Mouse (Mus musculus) layer of hippocampus, adult 11-12 months (tissue): ENCODE results near the gene Pced1b.
"Not testable (repeated sequence)": the region's sequence is repeated elsewhere in the genome, so short reads cannot be mapped to it uniquely, and the experiment has no call there.

Experiments
- DNase-seq: peaks from one replicate; pipeline ENCODE4 v3.0.0; 2022; ENCODE audit warnings: low spot score

Gene Pced1b

DNA sequence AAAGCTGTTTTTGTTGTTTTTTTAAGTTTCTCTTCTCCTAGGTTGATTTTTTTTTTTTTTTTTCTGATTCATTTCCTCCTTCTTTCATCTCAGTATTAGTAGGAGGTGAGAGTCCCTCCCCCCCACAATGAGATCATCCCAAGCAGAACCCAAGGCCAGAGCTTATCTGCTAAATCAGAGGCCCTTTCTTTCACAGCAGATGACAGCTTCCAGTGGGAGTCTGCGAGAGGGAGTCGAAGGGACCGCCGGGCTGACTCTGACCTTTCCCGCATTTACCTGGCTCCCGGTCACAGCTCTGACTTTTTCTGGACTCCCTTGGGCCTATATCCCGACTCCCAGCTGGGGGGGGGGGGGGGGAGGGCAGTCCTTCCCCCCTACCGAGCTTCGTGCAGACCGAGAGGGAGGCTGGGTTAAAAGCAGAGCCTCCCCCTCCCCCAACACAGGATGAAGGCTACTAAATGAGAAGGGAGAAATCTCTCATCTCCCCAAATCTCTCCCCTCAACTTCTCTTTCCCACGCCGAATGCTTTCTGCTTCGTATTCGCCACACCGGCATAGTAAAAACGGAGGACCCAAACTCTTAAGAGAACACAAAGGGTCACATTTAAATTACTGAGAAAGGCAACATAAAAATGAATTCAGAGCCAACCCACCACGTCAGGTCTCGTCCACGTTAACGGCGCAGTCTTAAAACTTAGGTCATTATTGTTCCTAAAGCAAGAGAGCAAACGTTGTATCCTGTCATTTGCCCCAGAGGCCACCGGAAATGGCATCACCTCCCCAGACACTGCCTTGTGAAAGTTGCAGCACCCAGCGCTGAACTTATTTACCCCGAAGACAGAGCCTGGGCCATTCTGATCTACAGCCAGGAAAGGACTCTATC, 126.5 kb downstream of the Pced1b start:
- no peak for DNase-seq

DNA sequence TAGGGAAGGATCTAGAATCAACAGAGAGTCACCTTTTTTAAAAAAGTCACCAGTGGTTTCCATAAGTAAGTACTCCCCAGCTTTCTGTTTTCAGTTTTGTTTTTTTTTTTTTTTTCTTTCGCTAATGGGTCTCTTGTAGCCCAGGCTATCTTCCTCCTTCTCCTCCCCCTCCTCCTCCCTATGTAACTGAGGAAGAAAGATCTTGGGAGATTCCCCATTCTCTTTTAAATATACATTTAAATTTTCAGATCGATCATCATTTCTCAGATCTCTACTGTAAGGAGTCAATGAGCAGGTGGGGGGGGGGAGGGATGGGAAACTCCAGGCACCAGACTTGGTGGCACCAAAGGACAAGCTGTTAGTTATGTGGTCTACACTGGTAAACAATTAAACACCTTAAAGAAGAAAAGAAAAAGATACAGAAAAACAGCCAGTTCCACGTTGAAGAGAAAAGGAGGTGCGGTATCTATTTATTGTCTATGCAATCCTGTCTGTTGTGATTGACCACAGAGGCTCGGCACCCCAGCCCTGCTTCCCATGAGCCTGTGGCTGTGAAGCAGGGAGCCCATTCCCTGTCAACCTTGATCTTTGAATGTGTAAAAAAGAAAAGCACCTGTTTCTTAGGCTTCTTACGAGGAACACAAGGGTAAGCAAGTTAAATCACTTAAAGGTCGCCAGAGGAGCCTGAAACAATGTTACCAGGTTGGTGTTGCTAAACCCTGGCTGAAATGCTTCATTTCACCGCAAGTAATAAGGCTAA, 127.4 kb downstream of the Pced1b start:
- no peak for DNase-seq

DNA sequence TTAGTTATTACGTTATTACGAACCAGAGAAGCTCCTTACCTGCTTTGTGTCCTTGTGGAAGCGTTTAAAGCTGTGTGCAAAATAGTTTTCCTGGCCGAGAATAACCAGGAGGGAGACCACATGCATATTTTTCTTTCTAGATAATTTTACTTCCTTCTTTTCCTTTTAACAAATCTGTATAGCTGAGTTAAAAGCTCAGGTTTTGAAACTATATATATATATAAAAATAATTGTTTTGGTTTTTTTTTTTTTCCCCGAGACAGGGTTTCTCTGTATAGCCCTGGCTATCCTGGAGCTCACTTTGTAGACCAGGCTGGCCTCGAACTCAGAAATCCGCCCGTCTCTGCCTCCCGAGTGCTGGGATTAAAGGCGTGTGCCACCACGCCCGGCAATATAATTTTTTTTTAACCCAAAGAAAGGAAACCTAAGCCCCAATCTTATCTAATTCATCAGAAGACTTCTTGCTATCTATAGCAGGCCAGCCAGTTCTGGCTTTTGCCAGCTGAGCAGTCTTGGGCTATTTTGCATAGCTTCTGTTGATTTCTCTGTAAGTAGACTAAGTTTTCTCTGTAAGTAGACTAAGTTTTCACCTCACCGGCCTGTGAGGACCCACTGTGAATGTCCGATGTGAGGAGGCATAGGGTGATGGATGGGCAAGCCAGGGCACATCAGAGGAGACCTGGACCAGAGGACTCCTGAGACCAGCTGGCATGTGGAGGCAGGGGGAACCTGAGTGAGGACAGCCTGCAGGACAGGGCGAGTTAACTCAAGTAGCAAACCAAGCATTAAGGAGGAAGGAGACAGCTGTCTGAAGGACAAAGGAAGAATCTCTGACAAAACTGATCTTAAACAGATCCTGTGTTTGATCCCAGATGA, 128.2 kb downstream of the Pced1b start:
- no peak for DNase-seq

DNA sequence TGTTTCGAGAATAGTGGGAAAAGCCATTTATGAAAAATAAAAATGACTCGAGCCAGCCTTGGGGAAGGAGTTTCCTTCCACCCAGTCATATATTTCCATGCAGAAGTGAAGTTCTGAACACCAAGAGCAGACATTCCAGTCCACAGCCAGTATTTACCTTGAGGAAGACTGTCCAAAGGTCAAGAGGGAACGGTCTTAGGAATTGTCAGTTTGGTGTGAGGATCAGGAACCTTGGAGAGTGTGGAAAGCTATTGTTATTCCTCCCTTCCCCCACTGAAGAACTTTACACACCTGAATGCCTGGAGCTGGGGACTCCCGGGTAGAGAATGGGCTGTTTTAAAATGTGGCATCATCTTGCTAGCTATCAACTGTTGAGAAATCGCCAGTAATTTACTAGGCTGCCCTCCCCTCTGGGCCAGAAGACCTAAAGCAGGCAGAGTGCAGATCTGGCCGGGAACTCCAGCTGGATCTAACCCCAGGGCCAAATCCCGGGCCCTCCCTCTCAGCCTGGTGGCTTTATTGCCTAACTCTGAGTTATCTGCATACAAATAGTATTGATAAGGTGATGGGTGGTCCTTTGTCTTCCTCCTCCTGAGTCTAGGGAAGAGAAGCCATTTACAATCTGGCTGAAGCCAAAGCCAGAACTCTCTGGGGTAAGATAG, 129.3 kb downstream of the Pced1b start:
- DNase-seq = no peak

DNA sequence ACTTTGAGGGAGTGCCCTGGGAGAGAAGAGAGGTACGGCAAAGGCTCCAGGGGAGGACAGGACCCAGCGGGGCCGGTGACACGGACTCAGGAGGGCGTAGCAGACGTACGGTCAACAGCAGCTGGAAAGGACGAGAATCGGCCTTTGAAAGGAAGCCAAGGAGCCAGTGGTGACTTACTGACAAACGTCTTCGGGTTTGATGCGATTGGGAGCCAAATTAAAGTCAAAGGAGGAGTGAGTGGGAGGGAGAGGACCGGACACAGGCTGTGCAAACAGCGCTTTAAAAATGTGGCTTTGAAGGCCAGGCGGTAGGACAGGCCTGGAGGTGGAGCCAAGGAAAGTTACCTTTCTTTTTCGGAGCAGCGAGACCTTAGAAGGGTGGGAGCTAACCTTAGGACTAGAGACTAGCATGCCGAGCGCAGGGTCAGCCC, 129.9 kb downstream of the Pced1b start:
- DNase-seq = no peak

DNA sequence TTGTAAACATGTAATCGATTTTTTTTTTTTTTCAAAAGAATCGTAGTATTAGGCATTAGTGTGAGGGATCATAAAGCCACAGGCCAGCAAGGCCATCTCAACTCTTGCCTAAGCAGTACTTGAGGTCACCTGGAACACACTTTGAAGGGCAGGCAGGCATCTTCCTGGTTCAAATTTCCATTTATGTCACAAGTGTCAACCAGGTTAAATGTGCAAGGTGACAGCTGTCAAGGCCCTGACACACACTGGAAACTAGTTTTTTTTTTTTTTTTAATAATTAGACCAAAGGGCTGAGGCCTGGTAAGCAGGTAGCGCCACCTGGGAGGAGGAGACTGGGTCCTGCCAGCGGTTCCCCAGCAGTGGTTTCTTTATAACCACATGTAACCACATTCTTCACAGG, 131.2 kb downstream of the Pced1b start:
- DNase-seq = no peak

DNA sequence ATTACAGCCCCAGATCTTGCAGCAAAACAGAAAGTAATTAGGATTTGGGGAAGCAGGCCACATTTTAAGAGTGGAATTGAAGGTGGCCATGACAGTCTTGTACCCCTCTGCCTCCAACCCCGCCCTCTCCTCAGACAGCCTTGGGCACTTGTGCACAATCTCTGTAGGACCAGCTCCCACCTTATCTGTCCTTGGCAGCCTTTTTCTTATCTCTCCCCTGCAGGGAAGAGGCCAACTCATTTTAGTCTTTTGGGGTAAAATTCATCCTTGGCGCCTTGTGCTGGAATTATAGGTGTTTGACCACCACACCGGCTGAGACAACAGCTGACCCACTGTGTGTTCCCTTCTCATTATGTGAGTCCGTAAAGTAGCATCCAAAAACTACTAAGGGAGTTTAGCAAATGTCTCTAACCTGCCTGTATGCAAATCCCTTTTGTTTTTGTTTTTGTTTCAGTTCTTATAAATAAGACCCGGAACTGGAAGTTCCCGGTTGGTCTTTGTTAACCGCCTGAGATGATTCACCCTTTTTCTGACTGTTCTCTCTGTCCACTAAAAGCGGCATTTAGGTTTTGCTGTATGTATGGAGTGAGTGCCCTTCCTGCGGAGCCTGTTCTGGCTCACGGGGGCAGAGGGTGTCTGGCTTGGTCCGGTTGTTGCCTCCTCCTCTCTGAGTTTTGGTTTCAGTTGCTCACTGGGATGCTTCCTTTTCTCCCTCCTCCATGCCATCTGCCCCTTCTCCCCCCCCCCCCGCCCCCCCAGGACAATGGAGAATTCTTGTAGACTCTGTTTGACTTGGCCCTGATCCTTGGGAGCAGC, 132.8 kb downstream of the Pced1b start:
- no peak for DNase-seq

DNA sequence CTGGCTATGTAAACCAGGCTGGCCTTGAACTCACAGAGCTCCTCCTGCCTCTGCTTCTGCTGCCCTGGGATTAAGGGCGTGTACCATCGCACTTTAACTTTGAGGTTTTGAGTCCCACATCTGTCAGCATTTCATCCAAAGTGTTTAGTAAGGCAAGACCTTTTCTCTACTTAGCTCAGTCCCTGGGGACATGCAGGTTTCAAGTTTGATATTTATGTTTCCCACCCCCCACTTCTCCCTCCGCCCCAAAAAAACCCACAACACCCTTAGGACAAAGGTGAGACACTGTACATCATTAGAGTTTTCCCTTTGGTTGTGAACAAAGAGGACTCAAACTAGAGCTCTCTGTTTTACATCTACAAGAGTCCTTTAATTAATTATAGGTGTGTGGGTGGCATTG, 135.7 kb downstream of the Pced1b start:
- no peak for DNase-seq

DNA sequence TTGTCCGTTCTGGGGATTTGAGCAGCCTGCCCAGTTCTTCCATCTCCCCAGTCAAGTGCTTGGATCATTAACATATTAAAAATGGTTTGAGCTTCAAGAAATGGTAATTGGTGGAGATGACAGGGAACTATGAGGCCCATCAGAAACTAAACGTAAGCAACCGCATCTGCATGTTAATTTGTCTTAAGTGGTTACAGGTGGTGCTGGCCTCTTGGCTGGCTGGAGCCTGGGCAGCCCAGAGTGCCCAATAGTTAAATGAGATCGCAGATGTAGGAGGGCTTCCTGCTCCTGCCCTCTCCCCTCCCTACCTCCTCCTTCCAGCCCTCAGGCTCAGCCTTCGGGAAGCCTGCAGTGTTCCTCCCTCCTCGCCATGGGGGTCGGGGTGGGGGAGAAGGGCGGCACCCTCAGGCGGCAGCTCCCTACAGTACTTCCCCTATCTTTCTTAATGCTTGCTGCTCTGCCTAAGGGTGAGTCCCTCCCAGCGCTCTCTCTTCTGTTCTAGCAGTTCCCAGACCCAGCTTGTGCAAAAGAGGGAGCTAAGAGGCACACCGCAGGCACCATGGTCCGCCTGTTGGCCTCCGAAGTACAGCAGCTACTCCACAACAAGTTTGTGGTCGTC, 136.7 kb downstream of the Pced1b start:
- DNase-seq = no peak

DNA sequence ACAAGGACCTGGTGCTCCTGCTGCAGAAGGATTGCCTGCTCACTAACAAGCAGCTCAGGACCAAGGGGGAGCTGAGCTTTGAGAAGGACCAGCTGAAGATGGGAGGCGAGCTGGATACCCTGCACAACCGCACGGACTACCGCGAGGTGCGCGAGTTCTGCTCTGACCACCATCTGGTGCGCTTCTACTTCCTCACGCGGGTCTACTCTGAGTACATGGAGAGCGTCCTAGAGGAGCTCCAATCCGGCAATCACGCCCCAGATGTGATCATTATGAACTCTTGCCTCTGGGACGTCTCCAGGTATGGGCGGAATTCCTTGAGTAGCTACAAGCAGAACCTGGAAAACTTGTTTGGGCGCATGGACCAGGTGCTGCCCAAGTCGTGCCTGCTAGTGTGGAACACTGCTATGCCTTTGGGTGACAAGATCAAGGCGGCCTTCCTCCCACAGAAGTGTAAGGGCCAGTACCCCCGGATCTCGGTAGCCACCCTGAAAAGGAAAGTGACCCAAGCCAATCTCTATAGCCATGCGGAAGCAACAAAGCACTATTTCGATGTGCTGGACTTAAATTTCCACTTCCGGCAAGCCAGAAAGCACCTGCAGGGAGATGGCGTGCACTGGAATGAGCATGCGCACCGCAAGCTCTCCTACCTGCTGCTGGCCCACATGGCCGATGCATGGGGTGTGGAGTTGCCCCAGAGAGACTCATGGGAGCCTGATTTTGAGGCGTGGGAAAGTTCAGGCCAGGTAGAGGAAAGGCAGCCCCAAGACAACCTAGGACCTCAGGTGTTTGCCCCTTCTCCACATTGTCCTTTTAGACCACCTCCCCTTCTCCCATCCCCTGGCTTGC, 137.5 kb downstream of the Pced1b start:
- no peak for DNase-seq

DNA sequence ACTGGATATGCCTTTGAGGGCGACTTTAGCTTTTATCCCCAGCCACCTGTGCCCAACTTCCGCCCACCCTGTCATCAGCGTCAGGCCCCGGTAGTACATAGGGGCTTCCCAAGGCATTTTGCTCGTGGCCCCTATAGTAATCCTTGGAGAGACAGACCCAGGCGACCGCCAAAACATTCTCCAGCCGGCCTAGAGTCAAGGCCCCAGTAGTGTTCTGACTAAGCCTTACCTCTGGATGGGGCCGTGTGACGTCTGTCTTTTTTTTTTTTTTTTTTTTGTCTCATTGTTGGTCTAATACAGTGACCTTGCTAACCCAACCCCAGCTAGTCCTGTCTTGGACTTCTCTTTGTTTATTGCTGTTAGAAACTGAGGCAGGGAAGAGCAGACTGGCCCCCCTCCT, 138.3 kb downstream of the Pced1b start:
- DNase-seq = not testable (repeated sequence)

DNA sequence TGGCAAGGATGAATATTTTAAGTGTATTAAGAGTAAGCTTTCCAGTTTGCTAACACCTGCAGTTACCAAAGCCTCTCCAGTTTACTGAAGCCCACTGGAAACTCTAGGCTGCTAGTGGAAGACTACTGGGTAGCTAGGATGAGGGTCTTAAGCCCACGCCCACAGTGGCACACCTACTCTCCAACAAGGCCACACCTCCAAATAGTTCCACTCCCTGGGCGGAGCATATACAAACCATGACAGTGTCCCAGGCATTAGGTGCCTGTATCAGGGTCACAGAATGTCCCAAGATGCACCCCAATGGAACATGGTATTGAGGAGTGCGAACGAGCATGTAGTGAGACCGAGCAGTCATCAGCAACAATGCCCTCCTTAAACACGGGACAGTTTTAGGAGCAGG, 140.9 kb downstream of the Pced1b start:
- no peak for DNase-seq

DNA sequence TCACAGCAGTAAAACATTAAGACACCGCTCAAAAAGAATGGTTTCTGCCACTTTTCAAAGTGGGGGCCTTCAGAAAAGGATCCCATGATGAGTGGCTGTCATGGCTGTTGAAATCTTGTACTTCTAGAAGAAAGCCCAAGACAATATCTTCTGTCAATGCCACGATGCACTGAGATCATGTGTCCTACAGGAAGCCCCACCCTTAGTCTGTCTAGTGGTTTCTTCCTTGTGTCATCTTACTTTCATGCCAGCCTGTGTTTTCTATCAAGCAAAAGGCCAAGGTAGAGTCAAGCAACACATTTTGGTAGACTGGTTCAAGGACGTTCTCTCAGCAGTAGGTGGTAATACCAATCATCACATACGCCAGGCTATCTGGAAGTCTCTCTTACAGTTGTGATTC, 142.7 kb downstream of the Pced1b start:
- no peak for DNase-seq

DNA sequence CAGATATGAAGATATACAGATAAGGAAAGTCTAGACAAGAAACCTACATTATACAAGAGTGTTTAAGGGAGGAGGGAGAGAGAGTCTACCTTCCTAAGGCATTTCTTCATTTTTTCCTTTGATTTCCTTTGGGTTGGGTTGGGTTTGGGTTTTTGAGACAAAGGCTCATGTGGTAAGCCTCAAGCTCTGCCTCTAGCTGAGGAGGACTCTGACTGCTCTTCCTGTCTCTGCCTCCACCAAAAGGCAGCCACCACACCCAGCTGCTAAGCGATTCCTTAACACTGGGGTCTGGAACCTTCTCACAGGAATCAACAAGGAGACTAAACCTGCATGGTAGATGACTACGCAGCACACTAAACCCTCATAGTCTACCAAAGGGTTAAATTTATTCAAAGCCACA, 143.9 kb downstream of the Pced1b start:
- no peak for DNase-seq

DNA sequence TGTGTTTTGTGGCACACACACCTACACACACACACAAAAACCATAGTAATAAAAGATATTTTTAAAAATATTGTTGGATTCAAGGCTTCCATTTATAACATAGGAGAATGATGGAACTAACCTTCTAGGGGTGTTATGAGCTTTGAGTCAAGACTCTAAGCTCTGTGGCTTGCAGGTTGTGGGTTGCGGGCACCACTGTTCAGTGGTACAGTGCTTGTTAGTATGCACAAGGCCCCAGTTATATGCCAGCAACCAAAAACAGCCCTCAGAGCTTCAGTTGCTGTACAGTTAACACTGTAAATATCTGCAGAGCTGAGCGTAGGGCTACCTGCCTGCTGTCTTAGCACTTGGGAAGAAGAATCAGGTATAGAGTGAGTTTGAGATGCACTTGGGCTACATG, 144.5 kb downstream of the Pced1b start:
- no peak for DNase-seq

DNA sequence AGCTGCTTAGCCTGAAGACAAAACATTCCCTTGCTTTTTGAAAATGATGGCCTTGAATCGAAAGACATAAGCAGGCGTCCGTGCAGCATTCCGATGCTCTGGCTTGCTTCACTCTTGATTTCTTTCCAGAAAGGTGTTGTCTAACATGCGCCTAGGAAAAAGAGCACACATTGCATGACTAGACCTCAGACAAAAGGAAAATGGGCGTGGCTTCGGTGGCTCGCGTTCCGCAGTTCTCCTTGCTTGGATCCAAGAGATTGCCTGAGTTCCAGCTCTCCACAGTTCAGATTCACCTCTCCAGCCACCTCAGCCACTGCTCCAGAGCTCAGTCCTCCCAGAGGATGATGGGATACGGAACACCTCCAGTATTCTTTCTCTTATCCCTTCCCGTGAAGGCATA, 147.7 kb downstream of the Pced1b start:
- no peak for DNase-seq

DNA sequence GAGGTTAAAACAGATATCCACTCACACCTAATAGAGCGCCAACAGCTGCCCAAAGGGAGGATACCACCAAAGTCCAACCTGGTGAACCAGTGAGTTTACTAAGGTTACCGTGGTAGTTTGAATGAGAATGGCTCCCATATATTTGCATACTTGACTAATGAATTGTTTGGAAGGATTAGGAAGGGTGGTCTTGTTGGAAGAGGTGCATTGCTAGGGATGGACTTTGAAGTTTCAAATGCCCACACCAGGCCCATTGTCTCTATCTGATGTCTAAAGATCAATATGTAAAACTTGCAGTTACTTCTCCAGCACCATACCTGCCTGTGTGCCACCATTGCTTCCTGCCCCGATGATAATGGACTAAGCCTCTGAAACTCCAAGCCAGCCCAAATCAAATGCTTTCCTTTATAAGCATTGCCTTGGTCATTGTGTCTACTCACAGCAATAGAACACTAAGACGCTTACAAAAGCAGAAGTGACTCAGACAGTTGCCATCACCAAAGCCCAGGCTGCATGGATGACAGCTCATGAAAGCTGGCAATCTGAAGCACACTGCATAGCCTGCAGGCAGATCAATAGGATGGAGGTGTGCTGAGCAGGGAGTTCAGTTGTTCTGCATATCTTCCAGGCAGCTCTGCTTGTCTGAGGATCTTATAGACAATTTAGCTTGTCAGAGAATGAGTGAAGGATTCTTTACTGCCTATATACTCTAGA, 149.8 kb downstream of the Pced1b start:
- no peak for DNase-seq

DNA sequence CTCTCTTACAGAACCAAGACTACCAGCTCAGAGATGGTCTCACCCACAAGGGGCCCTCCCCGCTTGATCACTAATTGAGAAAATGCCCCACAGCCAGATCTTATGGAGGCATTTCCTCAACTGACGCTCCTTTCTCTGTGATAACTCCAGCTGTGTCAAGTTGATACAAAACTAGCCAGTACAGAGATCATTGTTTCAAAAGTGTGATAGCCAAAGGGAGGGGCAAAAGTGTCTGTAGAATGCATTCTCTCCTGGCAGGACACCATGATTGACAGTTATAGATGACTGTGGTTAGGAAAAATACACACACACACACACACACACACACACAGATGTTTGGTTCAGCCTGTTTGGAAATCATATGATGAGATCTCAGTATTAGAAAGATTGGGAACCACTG, 150.9 kb downstream of the Pced1b start:
- DNase-seq = no peak

DNA sequence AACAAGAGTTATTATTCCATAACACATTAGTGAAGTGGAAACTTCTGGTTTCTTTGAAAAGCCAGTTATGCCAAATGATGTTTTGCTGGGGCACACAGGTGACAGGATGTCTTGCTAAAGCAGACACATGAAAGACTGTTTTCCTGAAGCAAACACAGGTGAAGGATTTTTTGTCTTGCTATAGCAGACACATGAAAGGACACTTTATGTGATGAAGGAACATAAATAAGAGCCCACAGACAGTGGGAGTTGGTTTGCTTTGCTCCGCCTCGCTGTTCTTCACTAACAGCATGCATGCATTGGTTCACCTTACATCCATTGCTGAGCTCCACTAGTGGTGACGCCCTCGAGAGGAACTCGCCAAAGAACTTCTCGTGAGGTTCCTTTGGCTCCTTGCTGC, 154.0 kb downstream of the Pced1b start:
- no peak for DNase-seq
